Mouse (Mus musculus) neural tube, embryonic 12.5 days (tissue): Measurements from ENCODE around the gene Zfp618. TPM values are rescaled to one million over a fixed set of nuclear protein-coding genes. Genes with fewer than 3 reads are reported as not detected.
A peak's percentile ranks its signal among the peaks of the same experiment; 100 is the strongest.

Experiments used
- ATAC-seq: fragments of 200-750 bp; cut with Nextera tagmentation; 2 replicates; pipeline ENCODE4 v1.8.0; 2017; ENCODE audit warnings: low read depth, mild to moderate bottlenecking, moderate TSS enrichment, moderate library complexity; ENCODE audit not compliant: low FRiP score
- H3K27ac ChIP-seq: fragments of 300-500 bp; sonication (generic); 2 replicates; pipeline ENCODE4 v1.5.1; 2016
- H3K27me3 ChIP-seq: fragments of 300-500 bp; sonication (generic); replicated peaks from 2 replicates; pipeline ENCODE4 v1.6.1; 2016; ENCODE audit warnings: mild to moderate bottlenecking
- H3K36me3 ChIP-seq: fragments of 300-500 bp; sonication (generic); 2 replicates; pipeline ENCODE4 v1.6.1; 2016; ENCODE audit warnings: mild to moderate bottlenecking
- H3K4me1 ChIP-seq: fragments of 300-500 bp; sonication (generic); 2 replicates; pipeline ENCODE4 v1.6.1; 2016
- H3K4me2 ChIP-seq: fragments of 300-500 bp; sonication (generic); replicated peaks from 2 replicates; pipeline ENCODE4 v1.6.1; 2016; ENCODE audit warnings: mild to moderate bottlenecking
- H3K4me3 ChIP-seq: fragments of 300-500 bp; sonication (generic); 2 replicates; pipeline ENCODE4 v1.5.1; 2016
- H3K9ac ChIP-seq: fragments of 300-500 bp; sonication (generic); 2 replicates; pipeline ENCODE4 v1.6.1; 2016; ENCODE audit warnings: mild to moderate bottlenecking
- H3K9me3 ChIP-seq: fragments of 300-500 bp; sonication (generic); 2 replicates; pipeline ENCODE4 v1.6.1; 2016; ENCODE audit warnings: mild to moderate bottlenecking
- WGBS: fragments of 180-500 bp; shearing (Covaris S2); methylation state at CpG from one replicate; pipeline ENCODE4 v1.1.7; 2016; 5-methylcytosine and 5-hydroxymethylcytosine counted together
- polyA plus RNA-seq: library from polyadenylated mRNA; unstranded; fragments of >200 nt; fragmentation: Nextera tagmentation; extraction: Ambion mirVana; gene quantifications from 2 replicates; pipeline ENCODE4 v1.2.1, GENCODE M21; 2016

Zfp618 gene
- polyA plus RNA-seq, 1 experiment from 2014 or later: 46.7 TPM

DNA sequence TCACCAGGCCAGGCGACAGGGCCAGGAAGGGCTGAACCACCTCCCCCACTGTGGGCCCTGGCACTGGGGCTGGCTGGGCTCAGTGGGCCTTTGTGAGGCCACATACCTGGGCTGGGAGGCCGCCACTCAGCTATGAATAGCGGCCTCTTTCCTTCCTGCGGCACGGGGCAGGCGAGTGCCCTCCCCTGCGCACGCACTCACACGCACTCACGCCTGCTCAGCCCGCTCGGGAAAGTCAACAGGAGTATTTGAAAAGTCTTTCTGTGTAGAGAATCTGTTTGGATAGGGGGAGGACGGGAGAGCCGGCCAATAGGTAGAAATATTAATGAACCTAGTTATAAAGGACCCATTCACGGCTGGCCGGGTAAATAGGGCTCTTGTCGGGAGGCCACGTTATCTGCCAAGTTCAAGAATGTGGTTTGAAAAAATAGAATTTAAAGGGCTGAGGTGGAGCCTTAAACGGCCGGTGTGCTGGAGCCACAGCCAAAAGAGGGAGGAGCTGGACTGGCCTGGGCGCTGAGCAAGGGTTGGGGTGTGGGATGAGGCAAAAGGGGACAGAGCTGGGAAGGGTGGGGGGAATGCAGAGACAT, 221.0 kb downstream of the Zfp618 start:
- 0 out of 2 replicates have a peak, but pooled peaks have one; percentile 24 for ATAC-seq
- Histone ChIP-seq H3K27me3 (no peaks in the 10 kb centered on the region; the same call in 1 of the 2 replicates), H3K4me3 (no peak overlapping the region), H3K9me3 (no peaks in the 10 kb centered on the region), H3K4me1 (no peaks in the 10 kb centered on the region), H3K9ac (no peak overlapping the region), H3K4me2 (no peak overlapping the region), H3K36me3 (no peaks in the 10 kb centered on the region), H3K27ac (no peak overlapping the region)
- WGBS: 54% methylated on average over 21 of the region's 21 CpGs

Other genes with a start within 250 kb of the Zfp618 start
- gene Ambp, start 189.2 kb downstream of the Zfp618 start, polyA plus RNA-seq: 0.30 and 1.00 TPM in 2 replicates
- not detected in 2 replicates for gene Kif12, start 206.6 kb downstream of the Zfp618 start, polyA plus RNA-seq
- 4.6 and 5.4 TPM in 2 replicates for gene Col27a1, start 248.4 kb downstream of the Zfp618 start, polyA plus RNA-seq